Mouse (Mus musculus): Measurements from ENCODE around the gene Gm28308.

DNA sequence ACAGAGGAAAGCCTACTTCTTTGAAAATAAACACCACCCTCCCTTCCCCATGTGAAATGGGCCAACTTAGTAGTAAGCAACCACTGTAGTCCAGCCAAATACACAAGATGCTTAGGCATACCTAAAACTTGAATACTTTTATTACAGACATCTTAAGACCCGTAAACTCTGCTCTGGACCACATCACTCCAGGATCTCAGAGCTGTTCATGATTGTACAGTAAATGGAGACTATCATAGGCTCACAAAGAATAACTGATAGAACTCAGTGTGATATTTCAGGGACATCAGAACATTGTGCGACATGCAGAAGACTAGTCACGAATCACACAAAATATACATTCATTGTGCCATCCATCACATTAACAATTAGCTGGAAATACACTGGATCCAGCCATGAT is 57.7 kb downstream of the Gm28308 start:
- no peak for TF ChIP-seq EP300 (IDR thresholded peaks at IDR 0.05; ENCODE audit: low read length)
- TF ChIP-seq ZNF384 (IDR thresholded peaks at IDR 0.05; ENCODE audit: low read depth, low read length), result no peak
- TF ChIP-seq CHD2 (IDR thresholded peaks at IDR 0.05; ENCODE audit: low read length), result no peak
